Mouse (Mus musculus) CH12.LX (cell line): ENCODE data around the gene Pitpnm2. TPM values are rescaled to one million over a fixed set of nuclear protein-coding genes. Genes with fewer than 3 reads are reported as not detected.

ENCODE experiments used
- DNase-seq: peaks from one replicate; pipeline ENCODE4 v3.0.0-alpha.2; 2013; ENCODE audit errors: extremely low read depth
- H3K27ac ChIP-seq: 2 replicates; pipeline ENCODE4 v1.5.1; 2012; ENCODE audit warnings: low read depth, mild to moderate bottlenecking, control low read depth, moderate library complexity; ENCODE audit not compliant: insufficient read depth
- H3K27me3 ChIP-seq: replicated peaks from 2 replicates; pipeline ENCODE3; 2012; ENCODE audit warnings: inconsistent platforms
- H3K36me3 ChIP-seq, 2 experiments: replicated peaks in 1 of 2; 2 replicates each; pipeline versions ENCODE3 to v1.6.1; 2012; ENCODE audit warnings: inconsistent platforms in 1 of 2, low read length in 1 of 2, mild to moderate bottlenecking in 1 of 2, mixed read lengths in 1 of 2, moderate library complexity in 1 of 2; ENCODE audit not compliant: control insufficient read depth in 1 of 2, insufficient read depth in 1 of 2
- H3K4me1 ChIP-seq, 2 experiments: 2 replicates each; pipeline ENCODE4 v1.6.1; 2012; ENCODE audit warnings: inconsistent platforms in 1 of 2, moderate library complexity in 1 of 2; ENCODE audit not compliant: insufficient read depth in 2 of 2, control insufficient read depth in 1 of 2
- H3K4me2 ChIP-seq: 2 replicates; pipeline ENCODE4 v1.6.1; 2012; ENCODE audit warnings: low read depth, mild to moderate bottlenecking, control low read depth; ENCODE audit not compliant: poor library complexity, insufficient read depth, severe bottlenecking
- H3K4me3 ChIP-seq, 3 experiments: fragments of 150-350 bp in 1 of 3; sonication (generic) in 1 of 3; replicated peaks in 1 of 3; 2 replicates each; pipeline versions ENCODE3 to v1.5.1; 2011 to 2012; ENCODE audit warnings: low read depth in 2 of 3, low read length in 2 of 3, mild to moderate bottlenecking in 2 of 3, moderate library complexity in 2 of 3, control low read depth in 1 of 3, improper control_type of control experiment in 1 of 3, inconsistent platforms in 1 of 3, mixed read lengths in 1 of 3; ENCODE audit not compliant: poor library complexity in 1 of 3
- H3K79me2 ChIP-seq: replicated peaks from 2 replicates; pipeline ENCODE4 v1.6.1; 2012; ENCODE audit warnings: mild to moderate bottlenecking, moderate library complexity; ENCODE audit not compliant: control insufficient read depth, poor library complexity, insufficient read depth, severe bottlenecking; ENCODE audit errors: extremely low read depth
- H3K9ac ChIP-seq: 2 replicates; pipeline ENCODE4 v1.6.1; 2012; ENCODE audit warnings: low read depth, mild to moderate bottlenecking, control low read depth, moderate library complexity; ENCODE audit not compliant: insufficient read depth
- H3K9me3 ChIP-seq: replicated peaks from 2 replicates; pipeline ENCODE3; 2012; ENCODE audit warnings: low read length, inconsistent platforms, mixed read lengths
- BHLHE40 ChIP-seq: IDR thresholded peaks from 2 replicates; pipeline ENCODE4 v1.6.1; 2011; ENCODE audit warnings: mild to moderate bottlenecking, low read depth, low read length, improper control_type of control experiment
- CHD1 ChIP-seq: IDR thresholded peaks from 2 replicates; pipeline ENCODE4 v1.6.1; 2012; ENCODE audit warnings: low read depth, low read length, improper control_type of control experiment, inconsistent platforms
- CHD2 ChIP-seq: IDR thresholded peaks from 2 replicates; pipeline ENCODE4 v1.6.1; 2011; ENCODE audit warnings: low read length, improper control_type of control experiment
- ELF1 ChIP-seq: IDR thresholded peaks from 2 replicates; pipeline ENCODE4 v1.6.1; 2014; ENCODE audit warnings: low read depth, mild to moderate bottlenecking, inconsistent platforms, low read length, improper control_type of control experiment
- ETS1 ChIP-seq: conservative IDR thresholded peaks from 2 replicates; pipeline ENCODE4 v1.6.1; 2012; ENCODE audit warnings: low read depth, mild to moderate bottlenecking, inconsistent platforms, low read length, improper control_type of control experiment, moderate library complexity
- IRF4 ChIP-seq: IDR thresholded peaks from 2 replicates; pipeline ENCODE4 v1.6.1; 2014; ENCODE audit warnings: low read depth, mild to moderate bottlenecking, inconsistent platforms, low read length, improper control_type of control experiment
- JUN ChIP-seq: IDR thresholded peaks from 2 replicates; pipeline ENCODE4 v1.6.1; 2011; ENCODE audit warnings: low read depth, mild to moderate bottlenecking, low read length, improper control_type of control experiment, moderate library complexity; ENCODE audit not compliant: insufficient read depth
- JUND ChIP-seq: conservative IDR thresholded peaks from 2 replicates; pipeline ENCODE4 v1.6.1; 2011; ENCODE audit warnings: low read depth, low read length, improper control_type of control experiment
- MAFK ChIP-seq: IDR thresholded peaks from 2 replicates; pipeline ENCODE4 v1.6.1; 2011; ENCODE audit warnings: low read length, improper control_type of control experiment; ENCODE audit not compliant: insufficient replicate concordance
- MAX ChIP-seq: IDR thresholded peaks from 2 replicates; pipeline ENCODE4 v1.6.1; 2011; ENCODE audit warnings: low read length, improper control_type of control experiment
- MEF2A ChIP-seq: IDR thresholded peaks from 2 replicates; pipeline ENCODE4 v1.6.1; 2014; ENCODE audit warnings: low read depth, mild to moderate bottlenecking, inconsistent platforms, low read length, improper control_type of control experiment, borderline replicate concordance
- MXI1 ChIP-seq: IDR thresholded peaks from 2 replicates; pipeline ENCODE4 v1.6.1; 2011; ENCODE audit warnings: mild to moderate bottlenecking, low read depth, low read length, improper control_type of control experiment
- MYC ChIP-seq: IDR thresholded peaks from 2 replicates; pipeline ENCODE4 v1.6.1; 2011; ENCODE audit warnings: low read depth, mild to moderate bottlenecking, improper control_type of control experiment, low read length
- NELFE ChIP-seq: IDR thresholded peaks from 2 replicates; pipeline ENCODE4 v1.6.1; 2011; ENCODE audit warnings: low read depth, low read length, improper control_type of control experiment
- NRF1 ChIP-seq: IDR thresholded peaks from 2 replicates; pipeline ENCODE4 v1.6.1; 2014; ENCODE audit warnings: low read depth, mild to moderate bottlenecking, inconsistent platforms, low read length, improper control_type of control experiment, moderate library complexity
- RCOR1 ChIP-seq: conservative IDR thresholded peaks from 2 replicates; pipeline ENCODE4 v1.6.1; 2012; ENCODE audit warnings: low read depth, mild to moderate bottlenecking, inconsistent platforms, low read length, improper control_type of control experiment
- SMC3 ChIP-seq: IDR thresholded peaks from 2 replicates; pipeline ENCODE4 v1.6.1; 2011; ENCODE audit warnings: low read depth, low read length, improper control_type of control experiment
- TBP ChIP-seq: conservative IDR thresholded peaks from 2 replicates; pipeline ENCODE4 v1.6.1; 2011; ENCODE audit warnings: low read depth, low read length, improper control_type of control experiment
- USF1 ChIP-seq: IDR thresholded peaks from 2 replicates; pipeline ENCODE4 v1.6.1; 2014; ENCODE audit warnings: low read depth, mild to moderate bottlenecking, inconsistent platforms, low read length, improper control_type of control experiment
- USF2 ChIP-seq: conservative IDR thresholded peaks from 2 replicates; pipeline ENCODE4 v1.6.1; 2011; ENCODE audit warnings: low read depth, low read length, improper control_type of control experiment
- ZNF384 ChIP-seq: IDR thresholded peaks from 2 replicates; pipeline ENCODE4 v1.6.1; 2012; ENCODE audit warnings: low read depth, low read length, improper control_type of control experiment, inconsistent platforms
- dilution Hi-C: fragments of 300-500 bp; cut with MboI; formaldehyde crosslinking; loops from 2 replicates; pipeline ENCODE4 v1.14.3; 2020; ENCODE audit warnings: low sequenced_read_pairs; ENCODE audit not compliant: extremely low pct_unique_long_range_greater_than_20kb, extremely low pct_ligation_motif_present
- in situ Hi-C: fragments of 300-500 bp; cut with MboI; formaldehyde crosslinking; loops from 3 replicates; pipeline ENCODE4 v1.14.3; 2019; ENCODE audit warnings: low sequenced_read_pairs, low pct_ligation_motif_present, low pct_unique_long_range_greater_than_20kb, mixed read lengths
- polyA plus RNA-seq: library from polyadenylated mRNA; unstranded; fragments of >175 nt; gene quantifications from 2 replicates; pipeline ENCODE4 v1.2.1, GENCODE M21; 2012; ENCODE audit warnings: low read depth; ENCODE audit not compliant: insufficient read length
- total RNA-seq, 2 experiments: library from RNA; depleted of rRNA; stranded (reverse); fragments of 300-350 nt in 1 of 2; fragments of >200 nt in 1 of 2; gene quantifications; 2 replicates each; pipeline ENCODE4 v1.2.3; 2012 to 2014

Gene Pitpnm2
- total and polyA plus RNA-seq, 3 experiments: 1.0 to 11.9 (median 5.3) TPM

DNA sequence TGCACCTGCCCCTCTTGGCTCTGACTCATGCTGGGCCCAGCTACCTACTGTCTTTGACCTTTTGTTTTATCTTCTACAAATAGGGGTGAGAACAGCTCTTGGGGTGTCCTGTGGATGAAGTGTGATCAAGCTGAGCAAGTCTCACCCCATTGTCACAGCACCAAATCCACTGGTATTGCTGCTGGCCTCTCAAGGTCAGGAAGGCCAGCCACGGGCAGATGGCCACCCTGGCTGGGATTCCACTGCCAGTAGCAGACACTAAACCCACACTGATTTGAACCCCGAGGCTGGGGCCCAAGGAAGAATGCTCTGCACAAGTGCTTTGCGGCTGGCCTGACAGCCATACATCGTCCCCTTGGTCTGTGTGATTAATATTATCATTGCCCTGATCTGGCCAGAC is 91.3 kb downstream of the Pitpnm2 start:
- in situ Hi-C loops (no loop called here), dilution Hi-C loops (no loop called here)
- no peak for DNase-seq
- no peaks in the 10 kb centered on the region for H3K4me1 ChIP-seq
- H3K36me3 ChIP-seq: peaks cover 0 to 4% of the 10 kb centered on the region in 2 experiments
- H3K9ac ChIP-seq: no peak overlapping the region
- no peak overlapping the region for H3K4me3 ChIP-seq
- no peak overlapping the region for H3K4me2 ChIP-seq
- H3K79me2 ChIP-seq: no peaks in the 10 kb centered on the region
- H3K9me3 ChIP-seq: no peaks in the 10 kb centered on the region
- H3K27me3 ChIP-seq: no peaks in the 10 kb centered on the region
- TF ChIP-seq SMC3 (no peak), MXI1 (no peak), MYC (no peak), JUND (no peak), CHD1 (no peak), IRF4 (no peak), NRF1 (no peak), ELF1 (no peak), TBP (no peak), ZNF384 (no peak), RCOR1 (no peak), CHD2 (no peak), MEF2A (no peak), USF1 (no peak), BHLHE40 (no peak), MAFK (no peak), USF2 (no peak), NELFE (no peak)
- TF ChIP-seq, all 38 proteins: peak for 0
- no peak overlapping the region for H3K27ac ChIP-seq

DNA sequence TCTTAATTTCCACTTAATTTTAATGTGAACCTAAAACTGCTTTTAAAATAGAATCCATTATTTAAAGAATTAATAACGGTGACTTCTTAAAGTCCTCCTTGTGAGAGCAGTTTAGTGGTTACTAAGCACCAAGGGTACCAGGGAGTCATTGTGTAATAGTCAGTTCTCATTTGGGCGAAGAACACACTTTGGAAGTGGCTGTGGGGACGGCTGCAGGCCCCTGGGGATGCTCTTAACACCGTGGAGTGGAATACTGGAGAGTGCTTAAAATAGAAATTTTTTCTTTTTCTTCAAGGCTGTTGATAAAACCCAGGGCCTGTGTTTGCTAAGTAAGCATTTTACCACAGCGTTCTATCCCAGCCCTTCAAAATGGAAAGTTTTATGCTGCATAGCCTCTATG is 93.6 kb downstream of the Pitpnm2 start:
- no peak for DNase-seq
- Histone ChIP-seq H3K9ac (no peak overlapping the region), H3K79me2 (no peaks in the 10 kb centered on the region), H3K9me3 (no peaks in the 10 kb centered on the region), H3K36me3 (peaks cover 0 to 19% of the 10 kb centered on the region in 2 experiments), H3K27ac (no peak overlapping the region), H3K4me2 (no peak overlapping the region), H3K4me3 (no peak overlapping the region), H3K27me3 (no peaks in the 10 kb centered on the region), H3K4me1 (no peaks in the 10 kb centered on the region)
- dilution Hi-C loops (no loop called here), in situ Hi-C loops (no loop called here)
- no peak for TF ChIP-seq ETS1
- TF ChIP-seq MYC: no peak
- TF ChIP-seq MAX: no peak
- TF ChIP-seq JUN: no peak
